Mouse (Mus musculus) left cerebral cortex, postnatal 14 days (tissue): ENCODE data around the gene Zfp790. TPM values are rescaled to one million over a fixed set of nuclear protein-coding genes. Genes with fewer than 3 reads are reported as not detected.

Experiments used
- DNase-seq, 2 experiments: peaks; one replicate each; pipeline ENCODE4 v3.0.0; 2021 to 2022; ENCODE audit warnings: low spot score in 2 of 2, mixed read lengths in 1 of 2
- intact Hi-C: fragments of 180-260 bp; cut with DNase I; formaldehyde crosslinking; loops from one replicate; pipeline ENCODE4 v1.15.1; 2025
- long read RNA-seq, 2 experiments: library from polyadenylated mRNA; stranded (forward); transcript quantifications; one replicate each; pipeline ENCODE4 v2.0.0; 2021
- total RNA-seq, 2 experiments: library from RNA; stranded (reverse); gene quantifications; 2 replicates each; pipeline ENCODE4 v1.2.3; 2021

The Zfp790 gene
- 10 to 100 TPM; 16.6 to 21.5 TPM for total RNA-seq
- long read RNA-seq, experiment 1, transcript Zfp790-201 (5 exons, 3,376 nt) = major isoform, 5 of 11 reads
- long read RNA-seq, experiment 1, partial matches to known transcripts = 0 of 11 reads
- long read RNA-seq, experiment 1, other reads (novel, unspliced or antisense) = 3 of 11 reads
- long read RNA-seq, experiment 2, transcript Zfp790-201 (5 exons, 3,376 nt) = major isoform, 10 of 16 reads
- long read RNA-seq, experiment 2, partial matches to known transcripts = 1 of 16 reads
- long read RNA-seq, experiment 2, other reads (novel, unspliced or antisense) = 2 of 16 reads

DNA sequence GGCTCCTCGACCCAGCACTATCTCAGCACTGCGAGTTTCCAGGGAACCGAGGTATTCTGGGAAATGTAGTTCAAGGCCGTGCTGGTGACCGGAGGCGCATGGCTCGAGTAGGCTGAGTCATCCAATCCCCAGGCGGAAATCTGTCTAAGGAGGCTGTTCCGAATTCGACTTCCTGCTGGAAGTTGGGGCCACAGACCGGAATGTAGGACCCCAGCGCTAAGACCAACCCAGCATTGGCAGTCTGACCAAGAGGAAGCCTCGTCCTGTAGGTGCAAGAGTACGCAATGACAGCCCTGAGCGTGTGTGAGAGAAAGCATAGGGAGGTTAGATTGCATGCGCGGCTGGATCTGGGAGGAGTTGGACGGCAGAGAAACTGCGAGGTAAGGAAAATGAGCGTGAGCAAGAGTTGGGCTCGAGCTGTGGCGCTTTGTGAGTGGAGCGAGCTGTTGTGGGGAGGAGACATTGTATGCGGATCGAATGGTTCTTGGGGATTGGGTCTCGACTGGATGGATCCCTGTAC lies at the start of gene Zfp790:
Zfp790 (plus strand) TSS at position 205 of the 520 bp plus-strand sequence.
- intact Hi-C loops = loop anchor here (5.0 to 10.0 kb wide), 4 partner anchors 34 to 89 kb away; partner anchors contain the start of genes Zfp27, Zfp30, Zfp383 and Zfp84
- DNase-seq = peak; percentile 92 to 95

DNA sequence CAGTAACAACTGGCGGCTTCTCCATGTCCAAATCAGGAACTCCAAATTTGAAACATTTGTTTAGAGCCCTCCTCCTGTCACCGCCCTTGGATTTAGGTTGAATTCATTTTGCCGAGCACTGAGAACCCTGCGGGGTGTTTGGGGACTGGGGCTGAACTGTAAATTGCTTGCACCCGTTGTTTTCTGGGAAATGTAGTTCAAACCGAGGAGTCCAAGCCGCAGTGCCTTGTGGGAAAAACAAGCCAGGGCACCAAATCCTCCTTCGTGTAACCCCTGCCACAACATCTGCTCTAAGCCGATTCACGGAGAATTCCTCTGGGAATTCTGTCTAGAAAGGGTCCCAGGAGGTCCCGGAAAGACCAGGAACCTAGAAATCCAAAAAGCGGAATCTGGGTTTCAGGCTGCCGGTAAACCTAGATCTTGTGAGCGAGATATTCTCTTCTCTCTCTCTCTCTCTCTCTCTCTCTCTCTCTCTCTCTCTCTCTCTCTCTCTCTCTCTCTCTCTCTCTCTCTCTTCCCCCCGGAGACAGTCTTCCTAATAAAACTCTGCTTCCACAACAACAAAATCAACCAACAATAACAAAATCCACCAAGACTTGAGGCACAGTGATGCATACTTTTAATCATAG lies 48.7 kb upstream of the Zfp790 start:
- intact Hi-C loops = loop anchor here (5.0 kb wide), 1 partner anchor 50 kb away; the partner anchor contains the start of gene Zfp790
- DNase-seq = peak; percentile 82 to 87

DNA sequence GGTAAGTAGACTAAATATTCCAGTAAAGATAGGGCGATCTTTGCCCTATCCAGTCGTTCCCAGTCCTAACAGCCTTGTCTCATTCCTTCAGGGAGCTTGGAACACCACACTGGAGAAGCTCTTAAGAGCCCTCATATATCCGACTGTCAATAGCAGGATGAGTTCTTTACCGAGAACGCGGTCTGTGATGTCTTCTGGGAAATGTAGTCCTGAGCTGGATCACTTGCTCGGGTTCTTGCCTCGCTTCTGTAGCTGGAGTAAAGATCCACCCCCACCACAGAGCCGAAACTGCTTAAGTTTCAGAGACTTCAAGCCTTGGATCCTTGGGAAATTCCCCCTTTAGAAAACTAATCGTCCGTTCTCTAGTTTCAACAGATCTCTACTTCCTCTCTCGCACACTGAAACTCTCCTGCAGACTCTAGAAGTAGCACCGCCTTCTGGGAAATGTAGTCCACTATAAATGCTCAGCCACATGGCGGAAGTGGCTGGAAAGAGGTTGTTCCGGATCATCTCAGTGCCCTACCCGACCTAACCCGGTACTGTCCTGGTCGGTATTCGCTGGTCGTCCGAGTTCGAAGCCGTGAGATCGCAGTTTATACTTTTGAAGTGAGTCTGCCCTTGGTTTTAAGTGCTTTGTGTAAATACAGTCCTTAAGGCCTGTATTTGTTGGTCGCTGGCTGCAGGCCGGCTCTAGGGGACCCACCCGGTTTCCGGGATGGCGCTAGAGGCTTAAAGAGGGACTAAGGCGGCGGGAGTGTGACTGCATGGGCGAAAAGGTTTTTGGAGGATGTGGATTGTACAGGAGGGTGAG lies 47.6 kb upstream of the Zfp790 start, which contains the start of gene Zfp84:
Zfp84 (plus strand) TSS at position 463 of the 811 bp plus-strand sequence.
- peak; percentile 88 to 96 for DNase-seq
- intact Hi-C loops = loop anchor here (5.0 kb wide), 1 partner anchor 49 kb away; the partner anchor contains the start of gene Zfp790

DNA sequence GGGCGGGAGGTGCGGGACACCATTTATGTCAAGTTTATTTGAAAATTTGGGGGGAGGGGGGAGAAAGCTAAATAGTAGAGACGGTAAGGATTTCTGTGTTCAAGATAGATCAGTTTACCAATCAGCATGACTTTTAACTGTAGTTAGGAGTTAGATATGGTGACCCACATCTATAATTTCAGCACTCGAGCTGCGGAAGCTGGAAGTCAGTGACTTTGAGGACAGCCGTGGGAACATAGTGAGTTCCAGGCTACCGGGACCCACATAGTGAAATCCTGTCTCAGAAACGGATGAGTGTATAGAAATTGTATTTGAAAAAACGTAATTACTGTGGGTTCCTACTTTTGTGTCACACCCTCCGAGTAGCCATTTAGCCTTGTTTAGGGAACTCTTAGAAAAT lies 46.9 kb upstream of the Zfp790 start:
- no peak for DNase-seq
- intact Hi-C loops = loop anchor here (5.0 kb wide), 1 partner anchor 48 kb away; the partner anchor contains the start of gene Zfp790

DNA sequence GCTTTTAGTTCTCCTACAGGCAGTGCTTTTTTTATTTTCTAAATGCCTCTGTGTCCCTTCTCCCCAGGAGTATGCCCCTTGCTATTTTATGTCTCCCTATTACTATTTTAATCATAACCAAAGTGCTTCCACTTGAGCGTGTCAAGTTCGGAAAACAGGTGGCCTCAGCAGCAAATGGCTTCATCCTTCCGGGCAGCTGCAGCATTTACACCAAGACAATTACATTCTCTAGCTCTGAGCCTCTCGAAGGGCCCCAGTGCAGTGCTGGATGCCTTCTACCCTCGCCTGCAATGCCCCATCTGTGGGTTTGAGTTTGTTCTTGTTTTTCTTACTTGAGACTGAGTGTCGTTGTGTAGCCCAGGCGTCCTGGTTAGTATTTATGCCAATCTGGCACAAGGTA lies 42.4 kb upstream of the Zfp790 start:
- no peak for DNase-seq
- intact Hi-C loops = no loop called here

DNA sequence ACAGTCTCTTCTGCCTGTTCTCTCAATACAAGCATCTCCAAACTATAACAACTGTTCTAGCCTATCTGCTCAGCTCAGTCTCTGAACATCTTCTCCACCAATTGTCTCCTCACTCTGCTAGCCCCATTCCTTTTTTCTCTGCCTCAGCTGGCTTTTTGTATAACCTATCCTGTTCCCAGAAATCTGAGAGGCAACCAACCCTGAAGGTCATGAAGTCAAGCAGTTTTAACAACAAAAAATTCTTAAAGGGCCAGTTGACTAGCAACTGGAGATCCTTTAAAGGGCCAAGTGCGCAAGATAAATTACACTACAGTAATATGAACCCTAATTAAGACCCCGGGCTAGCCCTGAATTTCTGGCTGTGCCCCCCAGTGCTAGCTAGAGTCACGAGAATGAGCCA lies 41.5 kb upstream of the Zfp790 start:
- no peak for DNase-seq
- intact Hi-C loops = no loop called here

DNA sequence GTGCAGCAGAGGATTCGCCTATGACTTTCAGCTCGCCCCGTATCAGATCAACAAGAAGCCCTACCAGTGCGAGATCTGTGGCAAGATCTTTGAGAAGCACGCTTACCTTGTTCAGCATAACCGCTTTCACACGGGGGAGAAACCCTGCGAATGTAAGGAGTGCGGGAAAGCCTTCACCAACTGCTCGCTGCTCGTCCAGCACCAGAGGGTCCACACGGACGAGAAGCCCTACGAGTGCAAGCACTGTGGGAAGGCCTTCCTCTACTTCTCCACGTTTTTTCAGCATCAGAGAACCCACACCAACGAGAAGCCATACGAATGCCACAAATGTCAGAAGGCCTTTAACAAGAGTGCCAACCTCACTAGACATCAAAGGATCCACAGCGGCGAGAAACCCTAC lies 39.3 kb upstream of the Zfp790 start:
- DNase-seq = no peak
- intact Hi-C loops = no loop called here

DNA sequence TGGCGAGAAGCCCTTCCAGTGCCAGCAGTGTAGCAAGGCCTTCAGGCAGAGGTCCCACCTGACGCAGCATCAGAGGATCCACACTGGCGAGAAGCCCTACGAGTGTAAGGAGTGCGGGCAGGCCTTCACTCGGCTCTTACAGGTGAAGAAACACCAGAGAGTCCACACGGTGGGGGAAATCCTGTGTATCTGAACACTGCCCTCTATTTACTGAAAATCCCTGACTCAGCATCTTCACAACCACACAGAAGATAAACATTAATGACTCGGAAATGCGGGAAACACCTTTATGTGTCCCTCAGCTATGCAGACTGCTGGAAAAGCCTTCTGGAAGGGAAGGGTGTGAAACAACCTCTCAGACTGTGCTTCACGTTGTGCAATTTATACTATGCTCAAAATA lies 38.5 kb upstream of the Zfp790 start:
- intact Hi-C loops = no loop called here
- DNase-seq = no peak

DNA sequence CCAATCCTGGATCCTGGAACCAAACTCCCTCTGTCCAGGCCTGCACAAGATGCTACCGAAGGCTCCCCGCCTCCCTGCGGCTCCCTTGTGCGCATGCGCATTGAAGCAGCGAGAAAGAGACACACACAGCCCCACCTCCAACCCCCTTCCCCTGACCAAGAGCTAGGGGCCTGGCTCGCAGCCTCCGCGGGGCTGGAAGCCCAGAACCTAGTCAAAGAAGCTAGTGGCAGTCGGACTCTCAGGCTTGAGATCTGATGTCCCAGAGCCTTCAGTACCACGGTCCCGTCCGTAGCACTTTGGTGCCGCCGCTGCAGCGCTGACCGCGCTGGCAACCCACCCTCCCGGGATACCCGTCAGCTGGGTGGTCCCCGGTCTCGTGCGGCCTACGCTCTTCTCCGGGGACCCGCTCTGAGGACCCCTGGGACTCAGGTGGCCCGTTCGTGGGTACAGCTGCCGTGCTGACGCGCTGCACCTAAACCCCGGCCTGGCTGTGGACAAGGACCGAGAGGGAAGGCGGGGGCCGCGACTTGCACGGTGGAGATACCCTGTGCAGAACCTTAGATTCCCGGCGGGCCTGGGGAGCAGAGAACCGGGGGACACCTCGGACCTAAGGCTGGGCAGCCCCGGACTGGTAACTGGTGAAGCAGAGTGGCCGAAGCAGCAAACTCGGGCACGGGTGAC lies 31.9 kb upstream of the Zfp790 start, which contains the start of gene Zfp30:
Zfp30 (plus strand) TSS at position 128 of the 681 bp plus-strand sequence.
- DNase-seq = peak; percentile 84 to 85
- intact Hi-C loops = loop anchor here (5.0 kb wide), 1 partner anchor 33 kb away; the partner anchor contains the start of gene Zfp790

DNA sequence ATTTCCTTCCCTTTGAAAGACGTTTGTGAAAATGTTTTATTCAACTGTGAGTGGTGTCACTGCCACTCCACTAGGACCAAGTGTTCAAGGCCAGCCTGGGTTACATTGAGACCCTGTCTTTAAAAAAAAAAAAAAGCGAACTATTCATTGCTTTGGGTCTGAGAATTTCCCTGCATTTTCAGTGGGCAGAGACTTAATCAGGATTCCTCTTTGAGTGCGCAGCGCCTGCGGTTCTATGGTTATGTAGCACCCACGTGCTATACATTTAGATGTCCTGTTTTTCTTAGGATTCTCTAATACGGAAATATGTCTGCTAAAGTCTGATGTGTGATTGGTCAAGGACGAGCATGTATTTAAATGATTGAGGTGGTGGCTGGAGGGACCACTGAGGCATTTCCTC lies 30.9 kb upstream of the Zfp790 start:
- DNase-seq = no peak
- intact Hi-C loops = no loop called here

DNA sequence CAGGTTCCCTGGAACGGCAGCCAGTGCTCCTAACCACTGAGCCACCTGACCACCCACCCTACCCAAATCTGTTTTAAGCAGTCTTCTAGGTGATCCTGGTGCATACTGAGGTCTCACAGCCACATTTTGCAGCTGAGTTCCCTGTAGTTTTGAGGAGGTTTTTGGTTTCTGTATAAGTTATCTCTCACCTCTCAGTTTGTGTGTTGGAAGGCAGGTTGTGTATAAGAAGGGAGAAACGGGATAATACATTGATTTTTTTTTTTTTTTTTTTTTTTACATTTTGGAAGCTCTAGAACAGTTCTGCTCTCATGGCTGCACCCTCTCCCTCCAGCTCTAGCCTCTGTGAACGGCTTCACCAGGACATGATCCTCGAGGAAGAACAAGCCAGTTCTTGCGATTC lies 30.0 kb upstream of the Zfp790 start:
- no peak for DNase-seq
- intact Hi-C loops = no loop called here

DNA sequence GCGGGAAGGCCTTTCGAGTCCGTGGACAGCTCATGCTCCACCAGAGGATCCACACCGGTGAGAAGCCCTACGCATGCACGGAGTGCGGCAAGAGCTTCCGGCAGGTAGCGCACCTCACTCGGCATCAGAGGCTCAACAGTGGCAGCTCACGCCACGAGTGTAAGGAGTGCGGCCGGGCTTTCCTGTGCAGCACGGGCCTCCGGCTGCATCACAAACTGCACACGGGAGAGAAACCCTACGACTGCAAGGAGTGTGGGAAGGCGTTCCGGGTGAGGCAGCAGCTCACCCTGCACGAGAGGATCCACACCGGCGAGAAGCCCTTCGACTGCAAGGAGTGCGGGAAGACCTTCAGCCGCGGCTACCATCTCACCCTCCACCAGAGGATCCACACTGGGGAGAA lies 23.0 kb upstream of the Zfp790 start:
- intact Hi-C loops = no loop called here

DNA sequence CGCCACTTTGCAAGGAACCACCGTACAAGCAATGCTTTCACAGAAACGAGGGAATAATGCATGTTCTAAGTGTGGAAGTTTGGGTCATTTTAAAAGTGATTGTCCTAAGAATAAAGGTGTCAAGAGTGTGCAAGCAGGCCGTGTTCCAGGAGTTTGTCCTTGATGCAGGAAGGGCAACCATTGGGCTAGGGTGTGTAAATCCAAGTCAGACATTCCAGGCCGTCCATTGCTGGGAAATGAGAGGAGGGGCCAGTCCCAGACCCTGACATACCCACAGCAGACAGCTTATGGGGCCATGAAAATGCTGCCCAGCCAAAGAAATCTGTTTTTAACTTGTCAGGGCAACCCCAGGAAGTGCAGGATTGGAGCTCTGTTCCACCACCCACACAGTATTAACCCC lies 8.9 kb upstream of the Zfp790 start:
- intact Hi-C loops = no loop called here
- DNase-seq = no peak

More for the DNA sequence above, 23.0 kb upstream of the Zfp790 start:
- DNase-seq = no peak

DNA sequence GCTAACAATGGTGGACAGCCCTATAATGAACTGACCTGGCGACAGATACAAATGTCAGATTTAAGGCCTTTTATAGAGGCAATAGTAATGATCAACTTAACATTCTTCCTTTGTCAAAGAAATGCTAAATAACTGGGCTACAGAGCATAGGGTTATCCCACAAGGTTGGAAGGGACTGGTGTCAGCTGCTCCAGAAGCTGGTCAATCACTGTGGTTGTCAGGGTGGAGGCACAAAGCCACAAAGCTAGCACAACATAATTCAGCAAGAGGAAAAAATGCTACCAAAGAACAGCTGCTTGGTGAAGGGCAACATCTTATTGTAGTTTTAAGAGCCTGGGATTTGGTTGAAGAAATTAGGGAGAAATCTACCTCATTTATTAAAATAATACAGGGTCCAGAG lies 3.7 kb upstream of the Zfp790 start:
- DNase-seq = no peak
- intact Hi-C loops = loop anchor here (10.0 kb wide), 1 partner anchor 93 kb away; the partner anchor contains the start of genes Zfp27 and Zfp383

DNA sequence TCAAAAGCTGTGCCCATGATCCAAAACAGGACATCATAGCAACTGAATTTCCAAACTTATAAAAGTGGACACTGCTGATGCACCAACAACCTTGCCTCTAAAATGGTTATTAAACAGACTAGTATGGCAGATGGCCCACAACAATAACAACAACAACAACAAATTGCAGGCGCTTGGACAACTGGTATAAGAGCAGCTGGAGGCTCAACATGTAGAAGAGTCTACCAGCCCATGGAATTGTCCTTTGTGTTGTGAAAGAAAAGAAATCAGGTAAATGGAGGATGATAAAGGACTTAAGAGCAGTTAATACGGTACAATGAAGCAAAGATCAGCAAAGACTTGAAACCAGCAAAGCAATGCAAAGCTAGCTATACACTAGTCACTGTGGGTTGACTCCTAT lies 1.5 kb upstream of the Zfp790 start:
- intact Hi-C loops = loop anchor here (10.0 kb wide), 1 partner anchor 90 kb away; the partner anchor contains the start of genes Zfp27 and Zfp383

DNA sequence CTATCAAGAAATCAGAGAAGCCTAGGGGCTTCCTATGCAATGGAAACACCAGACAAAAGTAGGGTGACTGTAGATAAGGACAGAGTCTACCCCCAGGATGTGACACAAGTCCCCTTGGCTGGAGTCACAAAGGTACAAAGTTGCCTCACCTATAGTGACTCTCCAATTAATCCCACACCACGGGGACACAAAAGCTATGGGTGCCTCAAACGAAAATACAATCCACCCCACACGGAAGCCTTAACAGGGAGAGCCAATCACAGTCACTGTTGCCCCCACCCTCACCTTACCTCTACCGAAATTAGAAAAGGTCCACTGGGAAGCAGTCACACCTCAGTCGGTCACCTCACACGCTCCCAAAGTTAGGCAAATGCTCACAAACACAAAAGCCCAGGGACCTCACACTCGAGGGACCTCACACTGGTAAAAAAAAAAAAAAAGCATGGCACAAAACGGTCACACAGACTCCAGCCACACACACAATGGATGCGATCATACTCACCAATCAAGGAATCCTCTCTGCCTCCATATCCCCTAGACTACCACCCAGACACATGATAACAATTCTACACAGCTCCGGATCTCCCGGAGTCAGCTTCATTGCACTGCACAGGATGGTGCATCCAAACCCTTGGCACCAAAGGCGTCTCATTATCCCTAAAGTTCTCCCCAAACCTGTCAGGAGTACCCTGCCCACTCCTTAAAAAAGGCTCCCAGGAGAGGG lies 691 bp upstream of the Zfp790 start:
- no peak for DNase-seq
- intact Hi-C loops = loop anchor here (5.0 to 10.0 kb wide), 4 partner anchors 33 to 90 kb away; partner anchors contain the start of genes Zfp27, Zfp30, Zfp383 and Zfp84

More for the DNA sequence above, 1.5 kb upstream of the Zfp790 start:
- no peak for DNase-seq

DNA sequence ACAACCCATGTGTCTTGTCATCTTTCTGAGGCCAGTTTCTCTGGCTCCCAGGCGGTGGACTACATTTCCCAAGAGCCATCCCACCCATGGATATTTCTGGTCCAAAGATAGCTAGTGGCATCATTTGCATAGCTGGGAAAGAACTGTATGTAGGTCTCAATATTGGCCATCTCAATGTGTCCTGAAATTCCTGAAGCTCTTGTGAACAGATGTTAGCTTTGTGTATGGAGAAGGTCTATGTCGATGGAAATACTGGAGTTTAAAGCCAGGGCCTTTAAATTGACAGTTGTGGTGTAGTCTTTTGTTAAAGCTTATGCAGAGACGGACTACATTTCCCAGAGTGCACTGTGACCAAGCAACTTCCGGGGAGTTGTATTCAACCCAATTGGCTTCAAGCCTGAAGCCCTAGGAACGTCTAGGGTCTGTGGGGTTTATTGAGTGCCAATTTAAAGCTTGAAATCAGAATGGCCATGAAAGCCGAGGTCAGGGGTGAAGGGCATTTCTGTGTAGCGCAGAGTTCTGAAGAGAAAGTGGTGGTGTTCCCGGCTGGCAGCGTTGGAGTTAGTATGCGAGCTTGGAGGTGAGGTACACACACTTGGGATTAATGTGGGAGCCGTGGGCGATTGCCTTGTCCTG lies 2.8 kb downstream of the Zfp790 start:
- peak; percentile 78 to 86 for DNase-seq
- intact Hi-C loops = loop anchor here (5.0 to 10.0 kb wide), 4 partner anchors 34 to 86 kb away; partner anchors contain the start of genes Zfp27, Zfp30, Zfp383 and Zfp84
